In the genomic region with DNA sequence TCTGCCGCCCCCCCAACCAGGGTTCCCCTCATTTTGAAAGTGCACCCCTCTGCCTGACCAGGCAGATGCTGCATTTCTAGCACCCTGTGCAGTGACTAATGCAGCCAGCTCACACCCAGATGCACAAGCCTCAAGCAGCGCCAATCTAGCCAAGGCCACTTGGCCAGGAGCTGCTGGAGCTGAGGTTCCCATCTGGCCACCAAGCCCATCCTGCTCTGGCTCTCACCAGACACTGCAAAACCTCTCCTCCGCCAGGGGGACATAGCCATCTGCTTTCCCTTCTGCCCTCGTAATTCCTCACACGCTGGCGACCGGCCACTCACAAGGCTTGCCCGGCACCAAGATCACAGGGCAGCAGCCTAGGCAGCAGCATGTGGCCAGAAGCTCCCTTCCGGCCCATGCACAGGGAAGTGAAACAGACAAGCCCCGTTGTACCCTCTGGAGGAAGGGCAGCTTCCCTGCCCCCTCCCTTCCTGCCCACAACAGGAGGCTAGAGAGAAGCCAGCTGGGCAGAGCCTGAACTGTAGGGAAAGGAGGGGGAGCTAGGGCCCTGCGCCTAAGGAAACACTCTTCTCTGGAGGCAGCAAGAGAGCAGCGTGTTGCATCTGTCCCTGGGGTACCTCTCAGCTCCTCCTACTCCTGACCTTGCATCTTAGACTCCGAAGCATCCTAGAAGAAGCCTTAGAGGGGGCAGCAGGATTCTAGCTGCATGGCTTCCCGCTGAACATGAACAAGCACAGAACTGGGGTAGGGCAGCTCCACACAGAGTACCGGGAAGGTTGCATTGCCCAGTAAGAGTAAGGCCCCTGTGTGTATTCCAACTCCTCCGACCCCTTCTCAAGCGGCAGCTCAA, we compare ENCODE assay signal across 8 mouse cellular contexts.
DNase-seq lines count a peak whose midpoint lies in the region; ATAC-seq and TF ChIP-seq lines count a peak whose summit lies in the region.

No protein-coding gene starts in this region.

- no peaks in the 10 kb centered on the region for H3K27me3 ChIP-seq in forebrain, postnatal 0 days (ENCODE audit: insufficient read depth, low read length)
- H3K27me3 ChIP-seq in liver, embryonic 16.5 days (ENCODE audit: control insufficient read depth, insufficient read depth, low read depth, low read length), result no peaks in the 10 kb centered on the region
- no peaks in the 10 kb centered on the region for H3K27me3 ChIP-seq in neural tube, embryonic 11.5 days (ENCODE audit: control insufficient read depth, insufficient read depth, low read length)
- H3K27me3 ChIP-seq in stomach, postnatal 0 days (ENCODE audit: control insufficient read depth, insufficient read depth, low read length), result no peaks in the 10 kb centered on the region

- WGBS in forebrain, postnatal 0 days, result 23% methylated on average over 17 of the region's 17 CpGs
- WGBS in liver, embryonic 16.5 days (ENCODE audit: insufficient replicate concordance), result 12% methylated on average over 17 of the region's 17 CpGs
- WGBS in neural tube, embryonic 11.5 days, result 12% methylated on average over 17 of the region's 17 CpGs
- 26% methylated on average over 17 of the region's 17 CpGs for WGBS in stomach, postnatal 0 days

- H3K27ac ChIP-seq in forebrain, postnatal 0 days (ENCODE audit: low read depth, low read length), result no peak overlapping the region
- H3K27ac ChIP-seq in liver, embryonic 16.5 days (ENCODE audit: low read length), result no peak overlapping the region
- no peak overlapping the region for H3K27ac ChIP-seq in neural tube, embryonic 11.5 days (ENCODE audit: low read depth, low read length)
- no peak overlapping the region for H3K27ac ChIP-seq in stomach, postnatal 0 days (replicated peaks)

- no peak for TF ChIP-seq EP300 in stomach, postnatal 0 days (optimal IDR thresholded peaks at IDR 0.05)

- no peak overlapping the region for H3K4me3 ChIP-seq in forebrain, postnatal 0 days (ENCODE audit: low read depth, low read length)
- no peak overlapping the region for H3K4me3 ChIP-seq in liver, embryonic 16.5 days (ENCODE audit: low read depth, low read length)
- no peak overlapping the region; the same call in 1 of the 2 replicates for H3K4me3 ChIP-seq in neural tube, embryonic 11.5 days (ENCODE audit: low read depth, low read length)
- peak overlapping the region; percentile 22 for H3K4me3 ChIP-seq in stomach, postnatal 0 days (ENCODE audit: low read depth, low read length)

- H3K4me2 ChIP-seq in forebrain, postnatal 0 days (ENCODE audit: low read depth), result peak overlapping the region; percentile 16; the same call in 1 of the 2 replicates
- H3K4me2 ChIP-seq in liver, embryonic 16.5 days (ENCODE audit: low read depth, low read length), result peak overlapping the region; percentile 19; the same call in 1 of the 2 replicates
- peak overlapping the region; percentile 30 for H3K4me2 ChIP-seq in neural tube, embryonic 11.5 days (ENCODE audit: low read depth)
- H3K4me2 ChIP-seq in stomach, postnatal 0 days (replicated peaks; ENCODE audit: low read depth), result peak overlapping the region; percentile 44

- H3K9ac ChIP-seq in forebrain, postnatal 0 days, result no peak overlapping the region
- H3K9ac ChIP-seq in liver, embryonic 16.5 days (ENCODE audit: low read depth, low read length), result no peak overlapping the region
- H3K9ac ChIP-seq in neural tube, embryonic 11.5 days (ENCODE audit: low read length), result 0 out of 2 replicates have a peak overlapping the region, but pooled peaks have one; percentile 20
- H3K9ac ChIP-seq in stomach, postnatal 0 days (ENCODE audit: low read length), result no peak overlapping the region

- peaks cover 13% of the 10 kb centered on the region for H3K4me1 ChIP-seq in forebrain, postnatal 0 days (ENCODE audit: insufficient read depth)
- no peaks in the 10 kb centered on the region; the same call in none of the 2 replicates for H3K4me1 ChIP-seq in liver, embryonic 16.5 days (ENCODE audit: control insufficient read depth, low read depth, low read length)
- peaks cover 25% of the 10 kb centered on the region for H3K4me1 ChIP-seq in neural tube, embryonic 11.5 days (ENCODE audit: control insufficient read depth, insufficient read depth, low read length)
- H3K4me1 ChIP-seq in stomach, postnatal 0 days (replicated peaks; ENCODE audit: control insufficient read depth, insufficient read depth), result peaks cover 3% of the 10 kb centered on the region; the same call in 1 of the 2 replicates

- no peaks in the 10 kb centered on the region for H3K9me3 ChIP-seq in forebrain, postnatal 0 days (ENCODE audit: low read length)
- H3K9me3 ChIP-seq in liver, embryonic 16.5 days (replicated peaks; ENCODE audit: control insufficient read depth, low read length), result no peaks in the 10 kb centered on the region
- H3K9me3 ChIP-seq in neural tube, embryonic 11.5 days (ENCODE audit: control insufficient read depth, low read length), result no peaks in the 10 kb centered on the region
- no peaks in the 10 kb centered on the region for H3K9me3 ChIP-seq in stomach, postnatal 0 days (ENCODE audit: control insufficient read depth, low read length)

- H3K36me3 ChIP-seq in forebrain, postnatal 0 days (ENCODE audit: insufficient read depth), result no peaks in the 10 kb centered on the region
- no peaks in the 10 kb centered on the region for H3K36me3 ChIP-seq in liver, embryonic 16.5 days (ENCODE audit: control insufficient read depth, insufficient read depth)
- H3K36me3 ChIP-seq in neural tube, embryonic 11.5 days (ENCODE audit: control insufficient read depth, insufficient read depth, low read length), result no peaks in the 10 kb centered on the region
- H3K36me3 ChIP-seq in stomach, postnatal 0 days (ENCODE audit: control insufficient read depth, insufficient read depth, low read length), result no peaks in the 10 kb centered on the region

- TF ChIP-seq CTCF in forebrain, postnatal 0 days (IDR thresholded peaks at IDR 0.05; ENCODE audit: low read depth), result peak; percentile 69
- TF ChIP-seq CTCF in stomach, postnatal 0 days (IDR thresholded peaks at IDR 0.05; ENCODE audit: low read depth), result peak; percentile 78

- intact Hi-C loops in heart, postnatal 25 days (cut with DNase I), result loop anchor here (5.0 to 10.0 kb wide), 3 partner anchors 124 to 482 kb away; partner anchors contain the start of gene Rybp

- peak; percentile 74 for DNase-seq in 3T3-L1 (ENCODE audit: low read depth, low spot score)
- DNase-seq in cerebellum, adult 18-20 months, result peak; percentile 93 to 94
- DNase-seq in forebrain, postnatal 0 days, result peak; percentile 79
- DNase-seq in heart, postnatal 25 days (ENCODE audit: low spot score), result peak; percentile 72
- peak; percentile 39 to 70 for DNase-seq in layer of hippocampus, adult 18-20 months (ENCODE audit: low spot score in 2 of 2)
- peak; percentile 81 for DNase-seq in neural tube, embryonic 11.5 days (ENCODE audit: low spot score)
- DNase-seq in stomach, postnatal 0 days (ENCODE audit: low spot score), result peak; percentile 65

- ATAC-seq in forebrain, postnatal 0 days, result peak; percentile 95
- ATAC-seq in liver, embryonic 16.5 days (ENCODE audit: low read depth), result peak; percentile 73
- ATAC-seq in neural tube, embryonic 11.5 days (ENCODE audit: insufficient read depth, low FRiP score, low TSS enrichment), result peak; percentile 79
- peak; percentile 77 for ATAC-seq in stomach, postnatal 0 days (ENCODE audit: low FRiP score, low TSS enrichment)
